Mouse (Mus musculus): Measurements from ENCODE around the gene Cd247. TPM values are rescaled to one million over a fixed set of nuclear protein-coding genes. Genes with fewer than 3 reads are reported as not detected.
A peak's percentile ranks its signal among the peaks of the same experiment; 100 is the strongest.
"Not testable (repeated sequence)": the region's sequence is repeated elsewhere in the genome, so short reads cannot be mapped to it uniquely, and the experiment has no call there.

The Cd247 gene
- 0.61 and 0.96 TPM in 2 replicates for polyA plus RNA-seq (2015; fragmentation: Nextera tagmentation; extraction: Ambion mirVana)

- no peaks in the 10 kb centered on the region for H3K9me3 ChIP-seq
- H3K4me2 ChIP-seq, result no peak within 1 kb of the TSS
- H3K27me3 ChIP-seq, result peaks cover 7% of the 10 kb centered on the region; the same call in 1 of the 2 replicates
- 71% methylated on average over 8 of the region's 8 CpGs for WGBS
- ATAC-seq (ENCODE audit: insufficient number of reproducible peaks, low FRiP score, low TSS enrichment, low read depth), result no peak
- no peak within 1 kb of the TSS for H3K4me3 ChIP-seq
- H3K36me3 ChIP-seq, result no peaks in the 10 kb centered on the region
- no peak within 1 kb of the TSS for H3K9ac ChIP-seq
- 0 out of 2 replicates have a peak, but pooled peaks cover 4% of the 10 kb centered on the region for H3K4me1 ChIP-seq
- H3K27ac ChIP-seq, result no peak within 1 kb of the TSS
Measured at GRCm38 (mm10) chr1:165788511-165788910, at the start of gene Cd247. TSS of gene Cd247 (plus strand) at chr1:165788681.

- Histone ChIP-seq H3K27me3 (no peaks in the 10 kb centered on the region), H3K9me3 (no peaks in the 10 kb centered on the region), H3K36me3 (no peaks in the 10 kb centered on the region), H3K4me2 (no peak overlapping the region), H3K27ac (no peak overlapping the region), H3K4me1 (no peaks in the 10 kb centered on the region; the same call in 1 of the 2 replicates), H3K4me3 (no peak overlapping the region), H3K9ac (no peak overlapping the region)
- no peak for ATAC-seq (ENCODE audit: insufficient number of reproducible peaks, low FRiP score, low TSS enrichment, low read depth)
- WGBS, result 31% methylated on average over 1 of the region's 1 CpGs
Measured at GRCm38 (mm10) chr1:165738985-165739384, 49.5 kb upstream of the Cd247 start.

GRCm38 (mm10) chr1:165741989-165742388 is 46.5 kb upstream of the Cd247 start:
- no peak overlapping the region for H3K9ac ChIP-seq
- ATAC-seq (ENCODE audit: insufficient number of reproducible peaks, low FRiP score, low TSS enrichment, low read depth), result no peak
- no peaks in the 10 kb centered on the region for H3K27me3 ChIP-seq
- H3K4me2 ChIP-seq, result no peak overlapping the region
- H3K36me3 ChIP-seq, result no peaks in the 10 kb centered on the region
- no peak overlapping the region for H3K27ac ChIP-seq
- H3K4me1 ChIP-seq, result no peaks in the 10 kb centered on the region
- 78% methylated on average over 8 of the region's 8 CpGs for WGBS
- no peak overlapping the region for H3K4me3 ChIP-seq
- H3K9me3 ChIP-seq, result no peaks in the 10 kb centered on the region

- no peak overlapping the region for H3K4me2 ChIP-seq
- no peaks in the 10 kb centered on the region for H3K36me3 ChIP-seq
- no peaks in the 10 kb centered on the region for H3K4me1 ChIP-seq
- WGBS, result 24% methylated on average over 11 of the region's 11 CpGs
- H3K9me3 ChIP-seq, result no peaks in the 10 kb centered on the region
- no peak overlapping the region for H3K27ac ChIP-seq
- no peaks in the 10 kb centered on the region for H3K27me3 ChIP-seq
- no peak for ATAC-seq (ENCODE audit: insufficient number of reproducible peaks, low FRiP score, low TSS enrichment, low read depth)
- no peak overlapping the region for H3K9ac ChIP-seq
- no peak overlapping the region for H3K4me3 ChIP-seq
Measured at GRCm38 (mm10) chr1:165748053-165748452, 40.4 kb upstream of the Cd247 start.

GRCm38 (mm10) chr1:165751142-165751541 is 37.3 kb upstream of the Cd247 start:
- Histone ChIP-seq H3K4me2 (no peak overlapping the region), H3K36me3 (no peaks in the 10 kb centered on the region), H3K27ac (no peak overlapping the region), H3K9ac (no peak overlapping the region), H3K9me3 (no peaks in the 10 kb centered on the region), H3K27me3 (no peaks in the 10 kb centered on the region), H3K4me3 (no peak overlapping the region), H3K4me1 (no peaks in the 10 kb centered on the region)
- no peak for ATAC-seq (ENCODE audit: insufficient number of reproducible peaks, low FRiP score, low TSS enrichment, low read depth)

GRCm38 (mm10) chr1:165751838-165752237 is 36.6 kb upstream of the Cd247 start:
- no peak overlapping the region for H3K4me3 ChIP-seq
- no peak overlapping the region for H3K9ac ChIP-seq
- H3K27me3 ChIP-seq, result no peaks in the 10 kb centered on the region
- H3K27ac ChIP-seq, result no peak overlapping the region
- no peak overlapping the region for H3K4me2 ChIP-seq
- no peak for ATAC-seq (ENCODE audit: insufficient number of reproducible peaks, low FRiP score, low TSS enrichment, low read depth)
- H3K4me1 ChIP-seq, result no peaks in the 10 kb centered on the region
- WGBS, result 72% methylated on average over 5 of the region's 5 CpGs
- H3K36me3 ChIP-seq, result no peaks in the 10 kb centered on the region
- H3K9me3 ChIP-seq, result no peaks in the 10 kb centered on the region

- Histone ChIP-seq H3K36me3 (no peaks in the 10 kb centered on the region), H3K9ac (no peak overlapping the region), H3K27ac (no peak overlapping the region), H3K9me3 (no peaks in the 10 kb centered on the region), H3K4me3 (no peak overlapping the region), H3K27me3 (no peaks in the 10 kb centered on the region), H3K4me2 (no peak overlapping the region), H3K4me1 (no peaks in the 10 kb centered on the region)
- no peak for ATAC-seq (ENCODE audit: insufficient number of reproducible peaks, low FRiP score, low TSS enrichment, low read depth)
- 83% methylated on average over 6 of the region's 6 CpGs for WGBS
Measured at GRCm38 (mm10) chr1:165754205-165754604, 34.3 kb upstream of the Cd247 start.

GRCm38 (mm10) chr1:165755194-165755593 is 33.3 kb upstream of the Cd247 start:
- 20% methylated on average over 4 of the region's 4 CpGs for WGBS
- ATAC-seq (ENCODE audit: insufficient number of reproducible peaks, low FRiP score, low TSS enrichment, low read depth), result no peak
- Histone ChIP-seq H3K27me3 (no peaks in the 10 kb centered on the region), H3K4me2 (no peak overlapping the region), H3K36me3 (no peaks in the 10 kb centered on the region), H3K9ac (no peak overlapping the region), H3K9me3 (no peaks in the 10 kb centered on the region), H3K4me1 (no peaks in the 10 kb centered on the region), H3K4me3 (no peak overlapping the region), H3K27ac (no peak overlapping the region)

- ATAC-seq (ENCODE audit: insufficient number of reproducible peaks, low FRiP score, low TSS enrichment, low read depth), result no peak
- no peak overlapping the region for H3K4me2 ChIP-seq
- H3K27me3 ChIP-seq, result 0 out of 2 replicates have a peak, but pooled peaks cover 13% of the 10 kb centered on the region
- H3K4me1 ChIP-seq, result peaks cover 17% of the 10 kb centered on the region
- no peak overlapping the region for H3K9ac ChIP-seq
- no peaks in the 10 kb centered on the region for H3K9me3 ChIP-seq
- H3K27ac ChIP-seq, result no peak overlapping the region
- H3K36me3 ChIP-seq, result no peaks in the 10 kb centered on the region
- 79% methylated on average over 3 of the region's 3 CpGs for WGBS
- no peak overlapping the region for H3K4me3 ChIP-seq
Measured at GRCm38 (mm10) chr1:165761522-165762305, 26.8 kb upstream of the Cd247 start.

GRCm38 (mm10) chr1:165762498-165762897 is 26.0 kb upstream of the Cd247 start:
- not testable (repeated sequence) for H3K9ac ChIP-seq; ATAC-seq (ENCODE audit: insufficient number of reproducible peaks, low FRiP score, low TSS enrichment, low read depth); H3K4me2 ChIP-seq; H3K36me3 ChIP-seq; H3K27ac ChIP-seq; H3K9me3 ChIP-seq; H3K4me3 ChIP-seq
- 68% methylated on average over 2 of the region's 2 CpGs for WGBS
- H3K4me1 ChIP-seq, result peaks cover 17% of the 10 kb centered on the region
- 0 out of 2 replicates have a peak, but pooled peaks cover 13% of the 10 kb centered on the region for H3K27me3 ChIP-seq

- H3K4me3 ChIP-seq, result peak overlapping the region; percentile 83
- peak overlapping the region; percentile 90 for H3K4me2 ChIP-seq
- H3K36me3 ChIP-seq, result no peaks in the 10 kb centered on the region
- 0 out of 2 replicates have a peak, but pooled peaks cover 13% of the 10 kb centered on the region for H3K27me3 ChIP-seq
- WGBS, result 24% methylated on average over 14 of the region's 14 CpGs
- no peak overlapping the region for H3K27ac ChIP-seq
- ATAC-seq (ENCODE audit: insufficient number of reproducible peaks, low FRiP score, low TSS enrichment, low read depth), result peak; percentile 25; the same call in 1 of the 2 replicates
- H3K4me1 ChIP-seq, result peaks cover 17% of the 10 kb centered on the region
- no peaks in the 10 kb centered on the region for H3K9me3 ChIP-seq
- H3K9ac ChIP-seq, result no peak overlapping the region
Measured at GRCm38 (mm10) chr1:165762914-165763634, 25.4 kb upstream of the Cd247 start.

All from limb, embryonic 15.5 days (tissue).